Mouse (Mus musculus): Measurements from ENCODE around the gene Usp5.

Gene Usp5

DNA sequence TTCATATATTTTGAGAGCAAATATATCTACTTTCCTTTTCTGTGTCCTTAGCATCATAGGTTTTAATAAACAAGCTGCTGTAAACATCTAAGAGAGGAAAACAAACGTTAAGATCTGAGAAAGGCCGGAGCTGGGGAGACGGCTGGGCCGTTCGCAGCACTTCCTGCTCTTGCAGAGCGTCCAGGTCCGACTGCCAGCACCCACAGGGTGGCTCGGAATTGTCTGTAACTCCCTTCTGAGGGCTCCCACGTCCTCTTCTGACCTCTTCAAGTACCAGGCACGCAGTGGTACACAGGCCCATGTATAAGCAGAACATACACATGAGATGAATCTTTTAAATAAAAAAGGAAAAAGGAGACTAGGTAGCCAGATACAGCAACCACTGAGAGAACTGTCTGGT lies 41.6 kb downstream of the Usp5 start:
- no peak for DNase-seq (ENCODE audit: low read depth, low spot score)

DNA sequence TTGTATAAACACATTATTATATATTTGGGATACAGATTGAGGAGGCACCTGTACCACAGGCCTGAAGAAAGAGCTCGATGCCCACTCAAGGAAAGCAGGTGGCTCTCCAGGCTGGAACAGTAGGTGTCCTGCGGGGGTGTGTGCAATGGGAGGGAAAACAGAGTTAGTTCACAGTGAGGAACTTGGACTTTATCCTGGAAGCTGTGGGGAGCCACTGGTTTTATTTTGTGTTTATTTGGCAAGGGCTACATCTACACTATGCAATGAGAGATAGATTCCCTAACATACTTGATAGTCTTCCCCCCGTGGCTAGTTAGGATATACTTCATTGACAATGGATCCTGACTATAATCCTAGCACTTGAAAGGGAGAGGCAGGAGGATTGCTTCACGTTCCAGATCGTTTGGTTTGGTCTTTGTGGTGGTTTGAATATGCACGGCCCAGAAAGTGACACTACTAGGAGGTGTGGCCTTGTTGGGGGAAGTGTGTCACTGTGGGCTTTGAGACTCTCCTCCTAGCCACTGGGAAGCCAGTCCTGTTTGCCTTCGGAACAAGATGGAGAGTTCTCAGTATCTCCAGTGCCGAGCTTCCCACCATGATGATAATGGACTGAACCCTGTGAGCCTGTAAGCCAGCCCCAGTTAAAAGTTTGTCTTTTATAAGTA lies 42.4 kb downstream of the Usp5 start:
- DNase-seq (ENCODE audit: low read depth, low spot score), result no peak

DNA sequence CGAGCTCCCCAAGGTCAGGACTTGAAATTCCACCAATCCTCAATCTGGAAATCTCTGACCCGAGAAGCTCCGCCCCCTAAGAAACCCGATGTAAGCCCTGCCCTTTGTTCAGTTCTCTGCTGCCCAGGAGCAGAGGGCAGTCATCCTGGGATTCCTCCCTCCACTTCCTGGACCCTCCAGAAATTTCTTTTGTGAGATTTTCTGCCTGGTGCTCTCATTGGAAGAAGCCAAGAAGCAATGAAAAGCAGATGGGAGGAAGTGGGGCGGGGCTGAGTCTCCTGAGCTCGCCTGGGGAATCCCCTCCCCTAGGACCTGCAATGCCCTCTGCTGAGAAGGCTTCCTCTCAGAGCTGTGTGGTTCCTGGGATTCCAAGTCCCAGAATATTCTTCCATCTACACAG lies 46.8 kb downstream of the Usp5 start:
- peak; percentile 70 for DNase-seq (ENCODE audit: low read depth, low spot score)

DNA sequence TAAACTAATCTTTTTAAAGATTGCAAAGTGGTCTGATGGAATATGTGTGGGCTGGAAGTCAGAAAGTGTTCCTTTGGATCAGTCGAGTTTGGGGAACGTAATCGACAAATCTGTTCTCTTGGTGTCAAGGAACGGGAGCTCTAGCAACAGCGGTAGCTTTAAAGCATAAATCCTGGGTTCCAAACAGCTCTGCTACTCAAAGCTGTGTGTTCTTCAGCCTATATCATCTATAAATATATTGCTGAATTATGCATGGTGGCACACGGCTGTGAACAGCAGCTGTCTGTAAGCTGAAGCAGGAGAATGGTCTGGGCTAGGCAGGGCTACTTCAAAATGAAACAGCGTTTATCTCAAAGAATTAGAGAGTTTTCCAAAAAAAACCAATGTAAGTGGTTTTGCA lies 48.4 kb downstream of the Usp5 start:
- DNase-seq (ENCODE audit: low read depth, low spot score), result no peak

DNA sequence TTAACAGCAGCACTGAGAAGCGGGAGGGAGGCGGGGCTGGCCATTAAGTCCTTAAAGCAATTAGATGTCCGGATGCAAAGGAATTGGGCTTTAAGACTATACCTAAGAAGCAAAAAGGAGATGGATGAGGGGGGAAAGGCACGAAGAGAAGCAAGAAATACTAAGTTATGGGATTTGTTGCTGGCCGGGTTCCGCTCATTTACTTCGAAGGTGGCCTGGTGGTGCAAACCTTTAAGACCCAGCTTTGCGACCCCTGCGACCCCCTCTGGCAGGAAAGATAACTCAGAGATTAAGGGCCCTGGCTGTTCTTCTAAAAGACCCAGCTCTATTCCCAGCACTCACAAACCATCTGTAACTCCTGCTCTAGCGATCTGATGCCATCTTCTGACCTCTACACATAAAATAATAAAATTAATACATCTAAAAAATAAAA lies 49.3 kb downstream of the Usp5 start:
- DNase-seq (ENCODE audit: low read depth, low spot score), result no peak

DNA sequence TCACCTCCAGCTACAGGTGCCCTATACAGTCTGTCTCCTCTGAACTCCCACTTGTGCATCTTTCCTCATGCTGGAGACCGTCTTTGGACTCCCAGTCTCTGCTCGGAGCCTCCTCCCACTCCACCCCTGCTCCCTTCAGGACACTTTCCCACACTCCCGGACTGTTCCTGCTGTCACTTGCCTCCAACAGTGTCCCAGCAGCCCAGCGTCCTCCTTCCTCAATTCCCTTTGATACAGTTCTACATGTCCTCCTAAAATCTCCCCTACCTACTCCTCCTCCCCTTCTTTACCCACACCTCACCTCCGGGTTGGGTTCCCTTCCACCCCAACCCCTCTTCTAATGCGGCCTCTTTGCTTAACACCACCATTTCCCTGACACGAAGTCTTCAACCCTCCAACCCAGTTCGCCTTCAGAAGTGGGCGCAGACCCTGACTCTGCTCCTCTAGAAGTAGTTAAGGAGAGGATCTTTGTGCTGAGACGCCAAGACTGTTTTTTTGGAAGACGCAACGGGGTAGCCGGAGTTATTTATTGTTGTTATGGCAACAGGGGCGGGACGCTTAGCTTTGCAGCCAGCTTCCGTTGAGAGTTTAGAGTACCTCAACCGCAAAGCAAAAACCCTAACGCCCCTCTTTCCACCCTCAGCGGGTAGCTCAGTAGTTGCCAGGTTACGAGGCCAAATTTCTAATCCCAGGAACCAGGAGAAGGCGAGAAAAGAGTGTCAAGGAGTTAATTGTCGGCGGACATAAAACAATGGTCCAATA lies 49.9 kb downstream of the Usp5 start, which contains the start of gene Lrrc23:
Lrrc23 (minus strand) TSS at position 506 of the 762 bp plus-strand sequence.
- DNase-seq (ENCODE audit: low read depth, low spot score), result peak; percentile 90

DNA sequence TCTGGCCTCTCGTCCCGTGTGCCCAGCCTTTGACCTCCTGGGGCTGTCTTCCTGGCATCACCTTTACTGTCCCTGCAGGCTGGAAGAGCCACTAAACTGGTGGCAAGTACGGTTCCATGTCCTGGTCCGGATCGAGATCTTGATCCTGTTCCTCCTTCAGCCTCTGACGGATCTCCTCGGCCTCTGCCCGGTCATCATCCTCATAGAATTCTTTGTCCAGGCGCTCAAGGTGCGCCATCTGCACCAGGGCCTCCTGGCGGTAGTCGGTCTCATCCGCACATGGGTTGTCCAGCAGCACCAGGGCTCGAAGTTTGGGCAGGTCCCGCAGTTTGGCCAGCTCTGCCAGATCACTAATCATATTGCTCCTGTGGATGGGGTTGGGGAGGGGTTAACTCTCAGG lies 58.8 kb downstream of the Usp5 start:
- no peak for DNase-seq (ENCODE audit: low read depth, low spot score)

DNA sequence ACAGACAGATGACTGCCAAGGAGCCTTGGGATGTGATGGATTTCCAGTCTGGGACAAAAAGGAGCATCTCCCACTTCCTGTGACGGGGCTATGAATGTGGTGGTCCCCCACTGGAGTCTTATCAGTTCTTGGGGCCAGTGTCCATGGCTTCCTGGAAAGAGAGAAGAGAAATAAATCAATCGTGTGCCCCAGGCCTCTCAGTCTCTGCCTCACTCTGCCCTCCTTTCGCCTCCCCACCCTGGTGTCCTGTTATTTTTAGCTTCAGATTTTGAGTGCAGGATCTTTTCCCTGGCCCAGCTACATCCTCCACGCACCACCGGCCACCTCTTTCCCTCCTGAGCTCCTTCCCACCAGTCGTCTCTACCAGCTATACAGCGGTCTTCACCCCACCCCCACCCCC lies 59.3 kb downstream of the Usp5 start:
- DNase-seq (ENCODE audit: low read depth, low spot score), result no peak

DNA sequence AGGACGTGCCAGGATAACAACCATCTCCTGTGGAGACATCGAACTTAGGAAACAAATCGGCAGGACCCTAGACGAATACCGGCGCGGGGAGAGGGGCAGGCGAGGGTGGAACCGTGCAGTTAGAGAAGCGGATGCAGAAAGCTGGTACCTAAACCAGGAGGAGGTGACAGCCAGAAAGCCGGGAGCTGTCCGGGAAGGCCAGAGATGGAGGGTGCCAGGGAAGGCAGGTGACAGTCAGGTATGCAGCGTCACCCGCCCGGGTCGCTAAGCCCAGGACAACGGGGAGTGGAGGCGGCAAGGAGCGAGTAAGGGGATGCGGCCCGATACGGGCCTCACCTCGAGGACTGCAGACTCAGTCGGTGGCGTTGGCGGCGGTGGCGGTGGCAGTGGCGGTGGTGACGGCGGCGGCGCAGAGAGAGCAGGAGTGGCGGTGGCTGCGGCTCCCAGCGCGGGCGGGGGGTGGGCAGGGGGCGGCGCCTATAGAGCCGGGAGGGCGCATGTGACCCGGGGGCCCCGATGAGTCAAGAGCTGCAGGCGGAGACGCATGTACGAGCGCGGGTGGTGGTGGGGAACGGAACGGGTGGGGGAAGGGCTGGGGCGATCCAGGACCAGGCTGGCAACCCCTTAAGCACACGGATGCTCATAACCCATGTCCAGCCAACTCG lies 60.1 kb downstream of the Usp5 start, which contains the start of gene Eno2:
Eno2 (minus strand) TSS at position 573 of the 665 bp plus-strand sequence.
- peak; percentile 76 for DNase-seq (ENCODE audit: low read depth, low spot score)

DNA sequence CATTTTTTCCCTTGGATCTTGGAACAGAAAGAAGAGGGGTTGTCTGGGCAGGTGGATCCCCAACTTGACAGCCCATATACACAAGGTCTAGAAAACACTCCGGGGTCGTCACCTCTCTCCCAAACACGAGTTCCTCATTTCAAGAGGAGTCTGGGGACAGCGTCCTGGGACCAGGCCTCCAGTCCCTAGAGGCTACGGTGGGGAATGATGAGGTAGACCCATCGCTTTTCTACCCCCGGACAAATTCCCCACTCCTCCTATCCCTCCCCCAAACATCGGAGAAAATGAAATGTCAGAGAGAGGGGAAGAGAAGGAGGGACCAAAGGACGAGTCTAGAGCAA lies 60.6 kb downstream of the Usp5 start:
- DNase-seq (ENCODE audit: low read depth, low spot score), result no peak

DNA sequence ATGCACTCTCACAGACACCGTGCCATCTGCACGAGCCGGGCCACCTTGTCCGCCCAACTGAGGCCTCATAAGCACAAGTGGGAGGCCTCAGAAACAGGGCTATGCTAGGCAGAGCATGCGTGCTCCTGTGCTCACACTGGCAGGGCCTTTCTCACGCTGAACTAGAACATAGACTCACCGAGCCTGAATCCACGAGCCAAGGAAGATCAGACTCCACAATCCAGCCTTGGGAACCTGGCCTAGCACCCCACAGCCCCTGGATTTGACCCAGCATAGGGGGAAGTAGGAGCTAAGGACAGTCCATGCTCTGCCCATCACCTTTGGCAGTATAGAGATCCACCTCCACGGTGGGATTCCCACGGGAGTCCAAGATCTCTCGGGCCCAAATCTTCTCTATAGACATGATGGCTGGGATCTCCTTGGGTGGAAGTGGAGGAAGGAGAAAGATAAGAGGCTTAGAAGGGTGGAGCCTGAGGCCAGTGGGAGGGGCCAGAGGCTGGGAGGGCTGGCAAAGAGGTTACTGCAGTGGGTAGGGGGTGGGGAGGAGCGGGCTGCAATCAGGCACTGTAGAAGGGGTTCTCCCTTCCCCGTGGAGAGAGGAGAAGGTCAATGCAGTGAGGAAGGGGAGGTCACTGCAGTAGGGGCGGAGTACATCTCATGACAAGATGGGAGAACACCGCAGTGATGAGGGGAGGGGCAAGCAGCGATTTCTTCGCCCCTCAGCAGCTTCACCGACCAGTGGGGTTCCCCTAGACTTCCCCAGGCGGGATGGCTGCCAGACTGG lies 61.2 kb downstream of the Usp5 start:
- DNase-seq (ENCODE audit: low read depth, low spot score), result no peak

DNA sequence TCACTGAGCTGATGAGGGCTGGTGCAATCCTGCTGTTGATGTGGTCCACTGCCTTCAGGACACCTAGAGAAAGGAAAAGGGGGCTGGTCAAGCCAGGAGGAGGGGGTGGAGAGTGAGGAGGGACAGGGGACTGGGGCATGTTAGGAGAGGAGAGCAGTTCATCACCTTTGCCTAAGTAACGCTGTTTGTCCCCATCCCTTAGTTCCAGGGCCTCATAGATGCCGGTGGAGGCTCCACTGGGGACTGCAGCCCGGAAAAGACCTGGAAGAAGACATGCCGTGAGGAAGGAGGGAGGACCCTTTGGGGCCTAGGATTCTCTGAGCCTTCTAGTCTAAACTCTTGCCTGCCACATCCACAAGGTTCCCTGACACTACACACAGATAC lies 61.8 kb downstream of the Usp5 start:
- no peak for DNase-seq (ENCODE audit: low read depth, low spot score)

DNA sequence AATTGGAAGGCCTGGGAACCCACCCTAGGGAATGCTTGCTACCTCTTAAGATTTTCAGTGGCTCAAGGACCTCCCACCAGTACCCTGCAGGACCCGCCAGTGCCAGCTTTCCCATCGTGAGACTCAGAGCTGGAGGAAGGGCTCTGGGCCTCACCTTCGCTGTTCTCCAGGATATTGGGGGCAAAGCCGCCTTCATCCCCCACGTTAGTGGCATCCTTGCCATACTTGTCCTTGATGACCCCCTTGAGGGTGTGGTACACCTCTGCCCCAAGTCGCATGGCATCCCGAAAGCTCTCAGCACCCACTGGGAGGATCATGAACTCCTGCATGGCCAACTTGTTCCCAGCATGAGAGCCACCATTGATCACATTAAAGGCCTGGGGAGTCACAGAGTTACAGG lies 63.3 kb downstream of the Usp5 start:
- no peak for DNase-seq (ENCODE audit: low read depth, low spot score)

Measured in CD4-positive helper T cell, adult 2 months (primary cell).